Mouse (Mus musculus) left cerebral cortex, postnatal 14 days (tissue): ENCODE measurements around the gene Eif3l. TPM values are rescaled to one million over a fixed set of nuclear protein-coding genes. Genes with fewer than 3 reads are reported as not detected.
A peak's percentile ranks its signal among the peaks of the same experiment; 100 is the strongest.

ENCODE experiments used
- DNase-seq, 2 experiments: peaks; one replicate each; pipeline ENCODE4 v3.0.0; 2021 to 2022; ENCODE audit warnings: low spot score in 2 of 2, mixed read lengths in 1 of 2
- intact Hi-C: fragments of 180-260 bp; cut with DNase I; formaldehyde crosslinking; loops from one replicate; pipeline ENCODE4 v1.15.1; 2025
- total RNA-seq, 2 experiments: library from RNA; stranded (reverse); gene quantifications; 2 replicates each; pipeline ENCODE4 v1.2.3; 2021

The Eif3l gene
- total RNA-seq, 2 experiments from 2014 or later, result 80.6 to 81.3 TPM

- intact Hi-C loops, result no loop called here
- DNase-seq, result no peak
These were observed 1.2 kb upstream of the Eif3l start for GRCm38 (mm10) chr15:79073752-79074151.

GRCm38 (mm10) chr15:79074446-79074845 lies 533 bp upstream of the Eif3l start:
- DNase-seq, result no peak
- intact Hi-C loops, result no loop called here

- no peak for DNase-seq
- intact Hi-C loops, result no loop called here
These were observed 833 bp downstream of the Eif3l start for GRCm38 (mm10) chr15:79075658-79076365.

GRCm38 (mm10) chr15:79079567-79079966 lies 4.6 kb downstream of the Eif3l start:
- DNase-seq, result no peak
- intact Hi-C loops, result no loop called here

GRCm38 (mm10) chr15:79092284-79092683 lies 17.3 kb downstream of the Eif3l start:
- intact Hi-C loops, result loop anchor here (10.0 kb wide), 1 partner anchor 53 kb away; the partner anchor contains the start of genes 1700088E04Rik and Polr2f

GRCm38 (mm10) chr15:79093083-79093839 lies 18.3 kb downstream of the Eif3l start:
- DNase-seq, result peak; percentile 45 to 49
- intact Hi-C loops, result loop anchor here (10.0 kb wide), 1 partner anchor 52 kb away; the partner anchor contains the start of genes 1700088E04Rik and Polr2f

More at GRCm38 (mm10) chr15:79092284-79092683, 17.3 kb downstream of the Eif3l start:
- DNase-seq, result no peak

GRCm38 (mm10) chr15:79095483-79095882 lies 20.5 kb downstream of the Eif3l start:
- DNase-seq, result no peak
- intact Hi-C loops, result loop anchor here (10.0 kb wide), 1 partner anchor 49 kb away; the partner anchor contains the start of genes 1700088E04Rik and Polr2f

- DNase-seq, result no peak
- intact Hi-C loops, result loop anchor here (10.0 kb wide), 1 partner anchor 48 kb away; the partner anchor contains the start of genes 1700088E04Rik and Polr2f
These were observed 21.6 kb downstream of the Eif3l start for GRCm38 (mm10) chr15:79096556-79096955.

- intact Hi-C loops, result loop anchor here (10.0 kb wide), 1 partner anchor 48 kb away; the partner anchor contains the start of genes 1700088E04Rik and Polr2f
- DNase-seq, result no peak
These were observed 22.2 kb downstream of the Eif3l start for GRCm38 (mm10) chr15:79097135-79097534.

- intact Hi-C loops, result loop anchor here (10.0 kb wide), 1 partner anchor 47 kb away; the partner anchor contains the start of genes 1700088E04Rik and Polr2f
- DNase-seq, result peak; percentile 24 to 38
These were observed 22.6 kb downstream of the Eif3l start for GRCm38 (mm10) chr15:79097611-79098025.

GRCm38 (mm10) chr15:79098220-79098619 lies 23.2 kb downstream of the Eif3l start:
- DNase-seq, result no peak
- intact Hi-C loops, result loop anchor here (10.0 kb wide), 1 partner anchor 47 kb away; the partner anchor contains the start of genes 1700088E04Rik and Polr2f

- no peak for DNase-seq
- intact Hi-C loops, result loop anchor here (10.0 kb wide), 1 partner anchor 46 kb away; the partner anchor contains the start of genes 1700088E04Rik and Polr2f
These were observed 23.9 kb downstream of the Eif3l start for GRCm38 (mm10) chr15:79098868-79099267.

- DNase-seq, result no peak
- intact Hi-C loops, result loop anchor here (10.0 kb wide), 1 partner anchor 45 kb away; the partner anchor contains the start of genes 1700088E04Rik and Polr2f
These were observed 24.5 kb downstream of the Eif3l start for GRCm38 (mm10) chr15:79099456-79099855.

- no peak for DNase-seq
- intact Hi-C loops, result no loop called here
These were observed 25.4 kb downstream of the Eif3l start for GRCm38 (mm10) chr15:79100391-79100790.

GRCm38 (mm10) chr15:79101531-79101930 lies 26.6 kb downstream of the Eif3l start:
- intact Hi-C loops, result no loop called here
- DNase-seq, result no peak

GRCm38 (mm10) chr15:79103264-79103663 lies 28.3 kb downstream of the Eif3l start:
- no peak for DNase-seq
- intact Hi-C loops, result no loop called here

- no peak for DNase-seq
- intact Hi-C loops, result no loop called here
These were observed 30.8 kb downstream of the Eif3l start for GRCm38 (mm10) chr15:79105804-79106203.

GRCm38 (mm10) chr15:79107966-79108365 lies 33.0 kb downstream of the Eif3l start:
- DNase-seq, result no peak
- intact Hi-C loops, result no loop called here

GRCm38 (mm10) chr15:79108421-79109320 lies 33.7 kb downstream of the Eif3l start, which contains the start of gene Micall1:
Gene Micall1, plus strand, starts transcription at chr15:79108898.
- DNase-seq, result peak in 1 of 2 experiments; percentile 24
- intact Hi-C loops, result no loop called here
